Mouse (Mus musculus) kidney, embryonic 14.5 days (tissue): ENCODE data around the gene Tns1. TPM values are rescaled to one million over a fixed set of nuclear protein-coding genes. Genes with fewer than 3 reads are reported as not detected.

Source experiments
- ATAC-seq: fragments of 200-750 bp; cut with Nextera tagmentation; 2 replicates; pipeline ENCODE4 v1.8.0; 2017; ENCODE audit warnings: moderate number of reproducible peaks, mild to moderate bottlenecking, moderate TSS enrichment, moderate library complexity; ENCODE audit not compliant: low FRiP score, low TSS enrichment
- H3K27ac ChIP-seq: fragments of 300-500 bp; sonication (generic); 2 replicates; pipeline ENCODE4 v1.5.1; 2014; ENCODE audit warnings: low read depth, mild to moderate bottlenecking, low read length, moderate library complexity, mixed read lengths
- H3K27me3 ChIP-seq: fragments of 300-500 bp; sonication (generic); 2 replicates; pipeline ENCODE4 v1.6.1; 2014; ENCODE audit warnings: mild to moderate bottlenecking, low read length; ENCODE audit not compliant: control insufficient read depth, insufficient read depth
- H3K36me3 ChIP-seq: fragments of 300-500 bp; sonication (generic); 2 replicates; pipeline ENCODE4 v1.6.1; 2014; ENCODE audit warnings: low read length, mixed read lengths; ENCODE audit not compliant: control insufficient read depth, insufficient read depth
- H3K4me1 ChIP-seq: fragments of 300-500 bp; sonication (generic); 2 replicates; pipeline ENCODE4 v1.6.1; 2014; ENCODE audit warnings: low read length, mixed read lengths; ENCODE audit not compliant: control insufficient read depth, insufficient read depth
- H3K4me2 ChIP-seq: fragments of 300-500 bp; sonication (generic); replicated peaks from 2 replicates; pipeline ENCODE4 v1.6.1; 2014; ENCODE audit warnings: low read depth, mild to moderate bottlenecking, low read length
- H3K4me3 ChIP-seq: fragments of 300-500 bp; sonication (generic); 2 replicates; pipeline ENCODE4 v1.5.1; 2014; ENCODE audit warnings: mild to moderate bottlenecking, low read length
- H3K9ac ChIP-seq: fragments of 300-500 bp; sonication (generic); 2 replicates; pipeline ENCODE4 v1.6.1; 2014; ENCODE audit warnings: low read depth, mild to moderate bottlenecking, low read length, moderate library complexity
- H3K9me3 ChIP-seq: fragments of 300-500 bp; sonication (generic); 2 replicates; pipeline ENCODE4 v1.6.1; 2016; ENCODE audit warnings: low read length; ENCODE audit not compliant: control insufficient read depth
- WGBS: fragments of 180-500 bp; shearing (Covaris S2); extraction: QIAGEN DNeasy Blood & Tissue Kit; methylation state at CpG from one replicate; pipeline ENCODE4 v1.1.7; 2014; 5-methylcytosine and 5-hydroxymethylcytosine counted together
- polyA plus RNA-seq: library from polyadenylated mRNA; unstranded; fragments of >200 nt; fragmentation: Nextera tagmentation; extraction: Ambion mirVana; gene quantifications from 2 replicates; pipeline ENCODE4 v1.2.1, GENCODE M21; 2014

The Tns1 gene
- polyA plus RNA-seq, 1 experiment from 2014 or later, result 59.2 TPM

GRCm38 (mm10) chr1:73958210-73958983 lies 165.9 kb downstream of the Tns1 start:
- H3K27me3 ChIP-seq, result no peaks in the 10 kb centered on the region
- H3K4me2 ChIP-seq, result no peak overlapping the region
- H3K9ac ChIP-seq, result no peak overlapping the region
- H3K36me3 ChIP-seq, result peaks cover 4% of the 10 kb centered on the region
- H3K9me3 ChIP-seq, result no peaks in the 10 kb centered on the region
- WGBS, result 44% methylated on average over 9 of the region's 9 CpGs
- H3K4me1 ChIP-seq, result peaks cover 30% of the 10 kb centered on the region
- ATAC-seq, result no peak
- H3K27ac ChIP-seq, result no peak overlapping the region
- no peak overlapping the region for H3K4me3 ChIP-seq

GRCm38 (mm10) chr1:73957428-73957827 lies 166.8 kb downstream of the Tns1 start:
- Histone ChIP-seq H3K27me3 (no peaks in the 10 kb centered on the region), H3K4me3 (no peak overlapping the region), H3K36me3 (peaks cover 14% of the 10 kb centered on the region), H3K27ac (no peak overlapping the region), H3K9ac (no peak overlapping the region), H3K4me2 (no peak overlapping the region), H3K9me3 (no peaks in the 10 kb centered on the region), H3K4me1 (peaks cover 22% of the 10 kb centered on the region; the same call in 1 of the 2 replicates)
- WGBS, result 88% methylated on average over 4 of the region's 4 CpGs
- no peak for ATAC-seq

GRCm38 (mm10) chr1:73956320-73956719 lies 167.9 kb downstream of the Tns1 start:
- Histone ChIP-seq H3K36me3 (peaks cover 23% of the 10 kb centered on the region), H3K27me3 (no peaks in the 10 kb centered on the region), H3K4me2 (no peak overlapping the region), H3K9me3 (no peaks in the 10 kb centered on the region), H3K4me3 (no peak overlapping the region), H3K9ac (no peak overlapping the region), H3K27ac (no peak overlapping the region), H3K4me1 (peaks cover 14% of the 10 kb centered on the region; the same call in 1 of the 2 replicates)
- 94% methylated on average over 1 of the region's 1 CpGs for whole genome bisulfite sequencing
- no peak for ATAC-seq

GRCm38 (mm10) chr1:73955259-73955842 lies 168.9 kb downstream of the Tns1 start:
- Histone ChIP-seq H3K36me3 (peaks cover 26% of the 10 kb centered on the region), H3K27me3 (no peaks in the 10 kb centered on the region), H3K9me3 (no peaks in the 10 kb centered on the region), H3K4me1 (peaks cover 14% of the 10 kb centered on the region; the same call in 1 of the 2 replicates), H3K27ac (peak overlapping the region; percentile 73), H3K4me2 (no peak overlapping the region), H3K4me3 (no peak overlapping the region), H3K9ac (no peak overlapping the region)
- 28% methylated on average over 4 of the region's 4 CpGs for WGBS
- no peak for ATAC-seq

- WGBS, result 33% methylated on average over 4 of the region's 4 CpGs
- Histone ChIP-seq H3K27ac (peak overlapping the region; percentile 73; the same call in 1 of the 2 replicates), H3K4me1 (peaks cover 14% of the 10 kb centered on the region; the same call in 1 of the 2 replicates), H3K9me3 (no peaks in the 10 kb centered on the region), H3K9ac (no peak overlapping the region), H3K4me3 (no peak overlapping the region), H3K4me2 (no peak overlapping the region), H3K36me3 (peaks cover 26% of the 10 kb centered on the region), H3K27me3 (no peaks in the 10 kb centered on the region)
- ATAC-seq, result peak; percentile 44
Measured at GRCm38 (mm10) chr1:73954614-73955013, 169.6 kb downstream of the Tns1 start.

GRCm38 (mm10) chr1:73954015-73954408 lies 170.2 kb downstream of the Tns1 start:
- peaks cover 14% of the 10 kb centered on the region; the same call in 1 of the 2 replicates for H3K4me1 ChIP-seq
- H3K9ac ChIP-seq, result no peak overlapping the region
- no peak overlapping the region for H3K27ac ChIP-seq
- 90% methylated on average over 6 of the region's 6 CpGs for WGBS
- H3K27me3 ChIP-seq, result no peaks in the 10 kb centered on the region
- no peak overlapping the region for H3K4me3 ChIP-seq
- ATAC-seq, result no peak
- peaks cover 26% of the 10 kb centered on the region for H3K36me3 ChIP-seq
- no peaks in the 10 kb centered on the region for H3K9me3 ChIP-seq
- H3K4me2 ChIP-seq, result no peak overlapping the region

GRCm38 (mm10) chr1:73953317-73954014 lies 170.8 kb downstream of the Tns1 start:
- H3K36me3 ChIP-seq, result peaks cover 26% of the 10 kb centered on the region
- H3K9ac ChIP-seq, result no peak overlapping the region
- no peak overlapping the region for H3K27ac ChIP-seq
- no peak overlapping the region for H3K4me3 ChIP-seq
- H3K9me3 ChIP-seq, result no peaks in the 10 kb centered on the region
- ATAC-seq, result no peak
- H3K4me1 ChIP-seq, result peaks cover 14% of the 10 kb centered on the region; the same call in 1 of the 2 replicates
- WGBS, result 88% methylated on average over 20 of the region's 20 CpGs
- H3K27me3 ChIP-seq, result no peaks in the 10 kb centered on the region
- H3K4me2 ChIP-seq, result no peak overlapping the region

GRCm38 (mm10) chr1:73952598-73952997 lies 171.7 kb downstream of the Tns1 start:
- Histone ChIP-seq H3K27me3 (no peaks in the 10 kb centered on the region), H3K4me2 (no peak overlapping the region), H3K27ac (no peak overlapping the region), H3K9ac (no peak overlapping the region), H3K36me3 (peaks cover 26% of the 10 kb centered on the region), H3K9me3 (no peaks in the 10 kb centered on the region), H3K4me3 (no peak overlapping the region), H3K4me1 (peaks cover 14% of the 10 kb centered on the region; the same call in 1 of the 2 replicates)
- no peak for ATAC-seq
- 90% methylated on average over 10 of the region's 10 CpGs for WGBS
